Mouse (Mus musculus) embryo, embryonic 10 days (tissue): ENCODE data around the gene Rybp.
A peak's percentile ranks its signal among the peaks of the same experiment; 100 is the strongest.

Experiments
- DNase-seq: peaks from one replicate; pipeline ENCODE4 v3.0.0-alpha.2; 2015; ENCODE audit warnings: low spot score

Gene Rybp

GRCm38 (mm10) chr6:100288016-100288729 lies 888 bp upstream of the Rybp start:
- peak; percentile 28 for DNase-seq

- DNase-seq: peak; percentile 66
Observed at GRCm38 (mm10) chr6:100286573-100287333, 532 bp downstream of the Rybp start.

- DNase-seq: no peak
Observed at GRCm38 (mm10) chr6:100285985-100286572, 1.2 kb downstream of the Rybp start.

GRCm38 (mm10) chr6:100278841-100279240 lies 8.4 kb downstream of the Rybp start:
- DNase-seq: no peak

GRCm38 (mm10) chr6:100276344-100276743 lies 10.9 kb downstream of the Rybp start:
- no peak for DNase-seq

GRCm38 (mm10) chr6:100275643-100276042 lies 11.6 kb downstream of the Rybp start:
- DNase-seq: no peak

GRCm38 (mm10) chr6:100273556-100273955 lies 13.7 kb downstream of the Rybp start:
- no peak for DNase-seq

GRCm38 (mm10) chr6:100271992-100272391 lies 15.3 kb downstream of the Rybp start:
- DNase-seq: no peak

- DNase-seq: no peak
Observed at GRCm38 (mm10) chr6:100270765-100271164, 16.5 kb downstream of the Rybp start.

- DNase-seq: no peak
Observed at GRCm38 (mm10) chr6:100259607-100260006, 27.7 kb downstream of the Rybp start.

GRCm38 (mm10) chr6:100258278-100258677 lies 29.0 kb downstream of the Rybp start:
- DNase-seq: no peak

- no peak for DNase-seq
Observed at GRCm38 (mm10) chr6:100255411-100255810, 31.9 kb downstream of the Rybp start.

- no peak for DNase-seq
Observed at GRCm38 (mm10) chr6:100254671-100255070, 32.6 kb downstream of the Rybp start.

GRCm38 (mm10) chr6:100244474-100244873 lies 42.8 kb downstream of the Rybp start:
- DNase-seq: no peak

- DNase-seq: no peak
Observed at GRCm38 (mm10) chr6:100235036-100235435, 52.2 kb downstream of the Rybp start.

GRCm38 (mm10) chr6:100233522-100233921 lies 53.8 kb downstream of the Rybp start:
- no peak for DNase-seq

- DNase-seq: no peak
Observed at GRCm38 (mm10) chr6:100233061-100233460, 54.2 kb downstream of the Rybp start.

GRCm38 (mm10) chr6:100226204-100226603 lies 61.1 kb downstream of the Rybp start:
- no peak for DNase-seq

GRCm38 (mm10) chr6:100223932-100224331 lies 63.4 kb downstream of the Rybp start:
- no peak for DNase-seq

- DNase-seq: no peak
Observed at GRCm38 (mm10) chr6:100223435-100223834, 63.9 kb downstream of the Rybp start.

GRCm38 (mm10) chr6:100222927-100223326 lies 64.4 kb downstream of the Rybp start:
- DNase-seq: no peak

- DNase-seq: no peak
Observed at GRCm38 (mm10) chr6:100221803-100222202, 65.5 kb downstream of the Rybp start.

GRCm38 (mm10) chr6:100220917-100221560 lies 66.2 kb downstream of the Rybp start:
- DNase-seq: peak; percentile 44
